Mouse (Mus musculus): ENCODE measurements around the gene Cse1l.

- TF ChIP-seq CTCF (IDR thresholded peaks at IDR 0.05; ENCODE audit: borderline replicate concordance, extremely low read depth, insufficient read depth, insufficient read length) (no peak), POLR2A (IDR thresholded peaks at IDR 0.05; ENCODE audit: borderline replicate concordance, extremely low read depth, insufficient read depth, insufficient read length, poor library complexity, severe bottlenecking) (no peak)
Observed at GRCm38 (mm10) chr2:166935582-166935981, 29.7 kb downstream of the Cse1l start.

Data from brain, embryonic 14.5 days (tissue).